Mouse (Mus musculus): ENCODE results near the gene Lmbr1l. TPM values are rescaled to one million over a fixed set of nuclear protein-coding genes. Genes with fewer than 3 reads are reported as not detected.

The Lmbr1l gene
- polyA plus RNA-seq, 1 experiment from 2014 or later: 22.5 TPM

DNA sequence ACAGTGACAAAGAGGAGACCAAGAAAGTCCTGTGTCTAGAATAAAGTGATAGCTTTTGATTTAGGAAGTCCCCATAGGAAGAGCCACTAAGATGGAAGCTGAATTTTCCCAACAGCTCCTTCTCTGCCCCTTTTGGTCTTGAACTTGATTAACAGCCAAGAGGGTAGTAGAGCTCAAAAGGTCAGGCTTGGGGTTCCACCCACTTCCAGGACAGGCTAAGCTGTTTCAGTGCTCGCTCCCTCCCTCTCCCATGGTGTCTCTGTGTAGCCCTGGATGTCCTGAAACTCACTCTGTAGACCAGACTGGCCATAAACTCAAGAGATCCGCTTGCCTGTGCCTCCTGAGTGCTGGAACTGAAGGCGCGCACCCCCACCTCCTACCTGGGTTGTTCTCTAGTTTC, 2.0 kb downstream of the Lmbr1l start:
- H3K4me3 ChIP-seq: peak overlapping the region; percentile 83
- H3K27me3 ChIP-seq: no peaks in the 10 kb centered on the region
- H3K27ac ChIP-seq: no peak overlapping the region
- H3K4me1 ChIP-seq: peaks cover 29% of the 10 kb centered on the region
- 86% methylated on average over 4 of the region's 4 CpGs for WGBS
- peaks cover 42% of the 10 kb centered on the region for H3K36me3 ChIP-seq
- ATAC-seq (ENCODE audit: low FRiP score, low read depth): no peak
- H3K9me3 ChIP-seq: no peaks in the 10 kb centered on the region
- peak overlapping the region; percentile 85 for H3K4me2 ChIP-seq (replicated peaks)
- peak overlapping the region; percentile 88 for H3K9ac ChIP-seq

DNA sequence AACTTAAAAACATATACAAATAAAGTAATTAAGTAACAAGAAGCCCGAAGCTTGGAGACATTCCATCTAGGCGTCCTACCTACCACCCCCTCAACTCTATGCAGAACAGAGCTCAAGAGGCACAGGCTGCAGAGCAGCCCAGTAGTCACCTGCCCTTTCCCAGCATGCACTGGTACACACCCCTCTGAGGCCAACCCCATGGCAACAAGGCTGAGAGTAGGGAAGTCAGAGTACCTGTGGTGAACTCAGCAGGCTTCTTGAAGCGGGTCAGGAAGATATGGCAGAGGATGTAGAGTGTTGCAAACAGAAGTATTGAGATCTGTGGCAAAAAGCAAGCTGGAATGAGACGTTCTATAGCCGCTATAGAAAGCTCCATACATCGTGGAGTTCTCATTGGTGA, 3.1 kb downstream of the Lmbr1l start:
- Histone ChIP-seq H3K4me3 (no peak overlapping the region), H3K27me3 (no peaks in the 10 kb centered on the region), H3K4me1 (peaks cover 29% of the 10 kb centered on the region), H3K36me3 (peaks cover 53% of the 10 kb centered on the region), H3K4me2 (replicated peaks) (no peak overlapping the region), H3K9ac (no peak overlapping the region), H3K27ac (no peak overlapping the region), H3K9me3 (no peaks in the 10 kb centered on the region)
- 94% methylated on average over 6 of the region's 6 CpGs for WGBS
- no peak for ATAC-seq (ENCODE audit: low FRiP score, low read depth)

DNA sequence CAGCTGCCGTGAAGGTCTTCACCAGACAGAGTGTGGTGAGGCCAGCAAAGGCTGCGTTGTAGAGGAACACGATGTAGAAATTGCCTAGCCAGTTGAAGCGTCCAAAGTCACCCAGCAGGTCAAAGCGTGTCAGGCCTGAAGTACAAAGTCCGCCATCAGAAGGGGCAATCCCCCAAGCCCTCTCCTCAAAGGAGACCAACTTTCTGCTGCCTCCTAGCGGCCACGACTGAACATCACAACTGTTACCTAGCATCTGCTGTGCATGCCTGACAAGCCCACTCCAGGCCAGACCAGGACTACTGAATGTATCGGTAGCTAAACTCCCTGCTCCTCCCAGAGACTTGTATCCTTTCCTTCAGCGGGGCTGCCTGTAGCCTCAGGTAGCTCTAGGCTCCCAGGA, 13.3 kb downstream of the Lmbr1l start:
- peaks cover 13% of the 10 kb centered on the region for H3K27me3 ChIP-seq
- H3K4me2 ChIP-seq (replicated peaks): no peak overlapping the region
- H3K27ac ChIP-seq: no peak overlapping the region
- no peak overlapping the region for H3K4me3 ChIP-seq
- peaks cover 70% of the 10 kb centered on the region for H3K36me3 ChIP-seq
- no peaks in the 10 kb centered on the region for H3K9me3 ChIP-seq
- 29% methylated on average over 10 of the region's 10 CpGs for WGBS
- H3K9ac ChIP-seq: no peak overlapping the region
- no peaks in the 10 kb centered on the region for H3K4me1 ChIP-seq
- no peak for ATAC-seq (ENCODE audit: low FRiP score, low read depth)

DNA sequence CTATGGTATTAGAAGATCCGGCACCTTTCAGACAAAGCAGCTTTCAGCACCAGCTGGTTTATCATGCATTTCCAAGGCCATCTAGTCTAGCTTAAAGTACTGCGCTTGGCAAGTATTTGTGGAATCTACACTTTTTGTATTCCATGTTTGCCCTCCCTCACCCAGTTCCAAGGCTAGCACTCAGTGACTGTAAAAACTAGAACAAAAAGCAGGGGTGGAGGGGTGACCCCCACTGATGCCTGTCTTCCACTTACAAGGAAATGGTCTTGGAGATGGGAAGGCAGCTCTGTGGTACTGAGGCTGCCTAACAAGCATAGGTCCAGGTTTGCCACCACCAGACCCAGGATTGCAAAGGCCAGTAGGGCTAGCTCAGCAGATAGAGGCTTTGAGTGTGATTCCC, 15.4 kb downstream of the Lmbr1l start:
- WGBS: 96% methylated on average over 2 of the region's 2 CpGs
- no peaks in the 10 kb centered on the region for H3K9me3 ChIP-seq
- no peak overlapping the region for H3K27ac ChIP-seq
- peaks cover 34% of the 10 kb centered on the region for H3K27me3 ChIP-seq
- ATAC-seq (ENCODE audit: low FRiP score, low read depth): no peak
- H3K4me2 ChIP-seq (replicated peaks): no peak overlapping the region
- H3K4me3 ChIP-seq: no peak overlapping the region
- peaks cover 49% of the 10 kb centered on the region for H3K36me3 ChIP-seq
- H3K4me1 ChIP-seq: peaks cover 10% of the 10 kb centered on the region
- H3K9ac ChIP-seq: no peak overlapping the region

DNA sequence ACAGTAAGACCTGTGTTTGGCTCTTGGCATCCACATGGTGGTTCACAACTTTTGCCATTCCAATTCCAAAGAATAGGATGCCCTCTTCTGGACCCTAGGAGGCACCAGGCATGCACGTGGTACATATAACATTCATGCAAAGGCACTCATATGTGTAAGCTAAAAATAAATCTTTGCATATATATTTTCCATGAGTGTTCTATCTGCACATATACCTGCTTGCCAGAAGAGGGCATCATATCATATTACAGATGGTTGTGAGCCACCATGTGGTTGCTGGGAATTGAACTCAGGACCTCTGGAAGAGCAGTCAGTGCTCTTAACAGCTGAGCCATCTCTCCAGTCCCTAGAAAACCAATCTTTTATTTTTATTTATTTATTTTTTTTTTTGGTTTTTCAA, 16.5 kb downstream of the Lmbr1l start:
- Histone ChIP-seq H3K9me3 (no peaks in the 10 kb centered on the region), H3K27ac (no peak overlapping the region), H3K4me3 (no peak overlapping the region), H3K36me3 (peaks cover 39% of the 10 kb centered on the region), H3K9ac (no peak overlapping the region), H3K27me3 (peaks cover 45% of the 10 kb centered on the region), H3K4me1 (peaks cover 16% of the 10 kb centered on the region), H3K4me2 (replicated peaks) (no peak overlapping the region)
- 55% methylated on average over 1 of the region's 1 CpGs for WGBS
- ATAC-seq (ENCODE audit: low FRiP score, low read depth): no peak

DNA sequence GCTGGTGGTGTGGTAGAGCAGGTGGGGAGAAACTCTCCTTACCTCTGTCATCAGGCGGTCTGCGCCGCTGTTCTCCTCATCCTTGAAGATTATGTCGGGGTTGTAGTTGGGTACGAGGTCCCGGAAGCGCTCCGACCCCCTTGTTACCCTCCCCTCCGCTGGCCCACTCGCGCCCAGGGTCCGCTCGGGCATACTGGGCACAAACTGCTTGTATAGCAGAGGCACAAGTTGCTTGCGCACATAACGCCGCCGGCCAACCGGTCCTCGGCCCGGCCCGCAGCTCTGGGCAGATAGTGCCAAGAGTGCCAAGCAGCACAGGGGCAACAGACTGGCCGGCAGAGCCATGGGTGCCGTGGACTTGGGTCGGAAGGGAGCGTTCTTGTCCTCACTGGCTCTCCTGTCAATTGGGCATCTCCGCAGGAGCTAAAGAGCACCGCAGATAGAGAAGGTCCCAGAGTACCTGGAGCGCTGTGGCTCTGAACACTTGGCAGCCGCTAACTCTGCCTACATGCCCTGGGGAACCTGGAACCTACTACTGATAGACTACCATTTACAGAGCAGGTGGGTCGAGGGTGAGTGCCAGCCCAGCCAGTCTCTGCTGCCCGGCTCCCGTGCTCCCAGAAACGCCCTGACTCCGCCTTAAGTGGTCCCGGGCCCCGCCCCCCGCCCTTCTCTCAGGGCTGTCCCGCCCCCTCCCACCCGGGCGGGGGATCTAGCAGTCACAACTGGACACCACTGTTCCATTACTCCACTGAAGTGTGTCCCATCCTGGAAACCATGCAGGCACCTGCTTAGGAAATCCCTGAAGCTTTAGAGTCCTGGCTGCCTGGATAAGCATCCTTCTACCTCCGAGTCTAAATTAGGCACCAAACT, 19.9 kb downstream of the Lmbr1l start, which contains the start of gene Dhh:
Dhh (minus strand) TSS at position 613 of the 873 bp plus-strand sequence.
- under 1% methylated on average over 41 of the region's 41 CpGs for WGBS
- Histone ChIP-seq H3K27ac (no peak within 1 kb of the TSS), H3K9ac (0 out of 2 replicates have a peak within 1 kb of the TSS, but pooled peaks have one; percentile 31), H3K4me1 (peaks cover 45% of the 10 kb centered on the region), H3K27me3 (peaks cover 78% of the 10 kb centered on the region), H3K36me3 (peaks cover 7% of the 10 kb centered on the region), H3K9me3 (no peaks in the 10 kb centered on the region), H3K4me2 (replicated peaks) (peak within 1 kb of the TSS; percentile 55), H3K4me3 (peak within 1 kb of the TSS; percentile 29)
- no peak for ATAC-seq (ENCODE audit: low FRiP score, low read depth)

DNA sequence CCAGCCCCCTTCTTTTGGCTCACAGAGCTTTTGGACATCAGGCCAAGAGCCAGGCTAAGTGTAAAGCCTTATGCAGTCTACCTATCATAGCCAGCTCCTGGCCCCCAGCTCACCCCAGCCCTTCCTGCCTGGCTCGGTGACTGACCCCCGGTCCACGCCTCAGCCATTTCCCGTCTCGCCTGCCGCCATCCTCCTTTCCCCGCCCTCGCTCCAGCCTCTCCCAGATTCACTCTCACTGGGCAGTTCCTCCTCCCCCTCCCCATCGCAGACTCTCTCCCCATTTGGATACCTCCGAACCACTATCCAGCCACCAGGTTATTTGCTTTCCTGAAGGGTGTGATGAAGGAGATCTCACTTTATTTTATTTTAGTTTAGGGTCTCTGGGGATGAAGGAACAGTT, 20.5 kb downstream of the Lmbr1l start:
- WGBS: 3% methylated on average over 10 of the region's 10 CpGs

DNA sequence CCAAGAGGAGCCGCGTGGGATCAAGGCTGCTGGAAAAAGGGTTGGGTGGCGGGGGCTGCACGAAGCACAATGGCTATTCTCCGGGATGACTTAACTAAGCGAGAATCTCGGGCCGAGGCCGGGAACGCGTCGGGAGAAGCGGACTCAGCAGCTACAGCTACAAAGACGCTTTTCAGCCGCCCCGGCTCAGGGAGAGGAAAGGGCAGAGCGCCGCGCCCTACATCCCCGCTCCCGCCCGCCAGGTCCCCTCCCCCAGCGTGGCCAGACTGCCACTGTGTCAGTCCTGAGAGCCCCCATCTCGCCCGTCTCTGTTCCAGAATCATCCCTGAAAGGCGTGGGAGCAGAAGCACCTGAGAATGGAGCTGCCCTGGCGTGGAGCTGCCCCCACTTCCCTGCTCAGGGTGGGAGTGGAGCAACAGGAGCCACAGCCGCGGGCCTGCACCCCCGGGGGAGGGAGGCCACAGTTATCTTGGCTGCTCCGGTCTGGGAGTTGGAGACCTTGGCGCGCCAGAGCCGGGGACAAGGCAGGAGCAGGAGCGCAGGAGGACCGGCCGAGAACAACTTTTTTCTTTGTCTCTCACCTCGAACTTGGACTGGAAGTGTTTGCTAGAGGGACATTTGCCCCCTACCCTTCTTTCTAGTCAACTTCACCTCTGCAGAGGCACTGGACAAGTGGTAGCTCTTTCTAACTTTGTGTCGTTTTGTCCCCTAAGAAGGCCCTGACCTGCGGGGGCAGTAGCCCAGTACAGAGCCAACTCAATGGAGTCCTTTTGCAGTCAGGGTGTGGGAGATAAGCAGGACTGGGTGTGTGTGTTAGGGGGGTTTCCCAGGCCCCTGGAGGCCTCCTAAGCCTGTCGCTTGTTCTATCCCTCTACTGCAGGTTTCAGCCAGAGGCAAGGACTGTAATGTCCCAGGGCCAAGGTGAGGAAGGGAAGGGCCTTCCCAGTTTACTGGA, 22.1 kb downstream of the Lmbr1l start:
- Histone ChIP-seq H3K27ac (0 out of 2 replicates have a peak overlapping the region, but pooled peaks have one; percentile 22), H3K9me3 (no peaks in the 10 kb centered on the region)
- WGBS: 3% methylated on average over 41 of the region's 41 CpGs

More for the DNA sequence above, 20.5 kb downstream of the Lmbr1l start:
- H3K9ac ChIP-seq: no peak overlapping the region
- H3K27me3 ChIP-seq: peaks cover 85% of the 10 kb centered on the region
- H3K4me2 ChIP-seq (replicated peaks): peak overlapping the region; percentile 55
- H3K27ac ChIP-seq: no peak overlapping the region
- H3K9me3 ChIP-seq: no peaks in the 10 kb centered on the region
- H3K4me3 ChIP-seq: peak overlapping the region; percentile 29
- H3K4me1 ChIP-seq: peaks cover 45% of the 10 kb centered on the region
- no peak for ATAC-seq (ENCODE audit: low FRiP score, low read depth)
- H3K36me3 ChIP-seq: 0 out of 2 replicates have a peak, but pooled peaks cover under 1% of the 10 kb centered on the region

DNA sequence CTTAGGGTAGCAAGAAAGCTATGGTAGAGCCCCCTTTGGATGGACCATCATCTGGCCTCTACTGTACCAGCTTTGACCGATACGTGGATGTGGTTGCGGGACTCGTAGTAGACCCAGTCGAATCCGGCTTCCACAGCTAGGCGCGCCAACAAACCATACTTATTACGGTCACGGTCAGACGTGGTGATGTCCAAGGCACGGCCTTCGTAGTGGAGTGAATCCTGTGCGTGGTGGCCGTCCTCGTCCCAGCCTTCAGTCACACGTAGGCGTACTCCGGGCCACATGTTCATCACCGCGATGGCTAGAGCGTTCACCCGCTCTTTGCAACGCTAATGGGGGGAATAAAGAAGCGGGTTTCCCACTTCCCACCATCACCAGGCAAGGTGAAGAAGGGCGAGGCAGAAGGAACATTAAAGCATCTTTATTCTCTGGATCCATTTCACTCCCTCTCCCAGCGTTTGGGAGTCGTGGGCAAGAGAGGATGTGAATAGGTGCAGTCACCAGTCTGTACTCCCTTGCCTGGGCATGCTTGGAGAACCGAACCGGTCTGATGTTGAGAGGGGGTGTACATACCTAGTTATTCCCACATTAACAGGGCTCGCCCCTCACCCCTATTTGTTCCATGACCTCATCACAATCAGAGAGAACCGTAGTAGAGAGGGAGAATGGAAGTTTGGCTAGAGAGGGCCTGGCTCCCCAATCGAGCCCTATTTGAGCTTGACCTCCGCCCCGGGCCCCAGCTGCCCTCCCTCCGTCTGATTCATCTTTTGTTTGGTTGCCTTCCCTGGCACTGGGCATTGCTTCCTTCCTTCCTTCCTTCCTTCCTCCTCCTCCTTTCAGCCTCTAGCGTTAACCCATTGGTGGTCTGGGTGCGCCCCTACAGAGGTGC, 23.0 kb downstream of the Lmbr1l start:
- Histone ChIP-seq H3K36me3 (no peaks in the 10 kb centered on the region), H3K27ac (no peak overlapping the region), H3K4me3 (peak overlapping the region; percentile 58), H3K27me3 (peaks cover 96% of the 10 kb centered on the region), H3K4me1 (peaks cover 45% of the 10 kb centered on the region), H3K9me3 (no peaks in the 10 kb centered on the region), H3K9ac (peak overlapping the region; percentile 58; the same call in 1 of the 2 replicates), H3K4me2 (replicated peaks) (peak overlapping the region; percentile 99)
- no peak for ATAC-seq (ENCODE audit: low FRiP score, low read depth)
- 4% methylated on average over 38 of the region's 38 CpGs for WGBS

More for the DNA sequence above, 22.1 kb downstream of the Lmbr1l start:
- Histone ChIP-seq H3K4me2 (replicated peaks) (peak overlapping the region; percentile 99), H3K4me1 (peaks cover 45% of the 10 kb centered on the region), H3K27me3 (peaks cover 98% of the 10 kb centered on the region), H3K36me3 (no peaks in the 10 kb centered on the region), H3K9ac (peak overlapping the region; percentile 58), H3K4me3 (peak overlapping the region; percentile 58)
- ATAC-seq (ENCODE audit: low FRiP score, low read depth): no peak

DNA sequence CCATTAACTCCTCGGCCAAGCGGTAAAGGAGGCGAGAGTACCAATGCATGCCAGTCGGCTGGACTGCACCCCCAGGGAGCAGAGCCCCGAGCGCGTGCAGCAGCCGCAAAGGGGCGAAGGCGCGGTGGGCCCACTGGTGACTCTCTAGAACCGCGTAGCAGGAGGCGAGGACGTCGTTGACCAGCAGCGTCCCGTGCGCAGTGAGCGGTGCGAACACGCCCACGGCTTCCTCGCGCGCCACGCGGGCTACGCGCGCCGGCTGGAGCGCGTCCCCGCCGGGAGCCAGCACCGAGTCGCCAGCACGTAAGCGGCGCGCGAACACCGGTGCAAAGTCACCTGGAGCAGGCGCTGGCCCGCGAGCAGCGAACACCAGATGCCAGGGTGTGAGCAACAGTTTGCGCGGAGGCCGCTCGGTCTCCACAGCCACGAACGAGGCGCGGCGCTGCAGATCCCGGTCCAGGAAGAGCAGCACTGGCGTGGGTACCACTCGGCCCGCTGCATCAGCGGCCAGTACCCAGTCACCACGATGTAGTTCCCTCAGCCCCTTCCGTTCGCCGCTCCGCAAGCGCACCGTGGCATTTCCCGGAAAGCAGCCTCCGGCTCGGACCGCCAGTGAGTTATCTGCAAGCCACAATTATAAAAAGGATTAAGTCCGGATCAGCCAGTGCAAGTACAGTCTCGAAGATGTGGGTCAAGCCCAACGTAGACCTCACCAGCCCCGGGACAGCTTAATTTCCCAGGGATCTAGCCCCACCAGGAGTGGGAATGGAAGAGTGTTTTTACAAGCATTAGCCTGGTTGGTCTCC, 23.9 kb downstream of the Lmbr1l start, which contains the start of gene Rhebl1:
Rhebl1 (minus strand) TSS at position 601 of the 806 bp plus-strand sequence.
- Histone ChIP-seq H3K4me3 (peak within 1 kb of the TSS; percentile 58), H3K36me3 (no peaks in the 10 kb centered on the region), H3K9me3 (no peaks in the 10 kb centered on the region), H3K27me3 (peaks cover 88% of the 10 kb centered on the region), H3K9ac (peak within 1 kb of the TSS; percentile 74), H3K4me2 (replicated peaks) (peak within 1 kb of the TSS; percentile 99), H3K4me1 (peaks cover 45% of the 10 kb centered on the region), H3K27ac (no peak within 1 kb of the TSS)
- WGBS: under 1% methylated on average over 77 of the region's 77 CpGs
- no peak for ATAC-seq (ENCODE audit: low FRiP score, low read depth)
